Mouse (Mus musculus): ENCODE results near the gene Tmem50a. TPM values are rescaled to one million over a fixed set of nuclear protein-coding genes. Genes with fewer than 3 reads are reported as not detected.
A peak's percentile ranks its signal among the peaks of the same experiment; 100 is the strongest.

Tmem50a gene
- polyA plus RNA-seq, 2 experiments: 44.2 to 65.1 TPM

DNA sequence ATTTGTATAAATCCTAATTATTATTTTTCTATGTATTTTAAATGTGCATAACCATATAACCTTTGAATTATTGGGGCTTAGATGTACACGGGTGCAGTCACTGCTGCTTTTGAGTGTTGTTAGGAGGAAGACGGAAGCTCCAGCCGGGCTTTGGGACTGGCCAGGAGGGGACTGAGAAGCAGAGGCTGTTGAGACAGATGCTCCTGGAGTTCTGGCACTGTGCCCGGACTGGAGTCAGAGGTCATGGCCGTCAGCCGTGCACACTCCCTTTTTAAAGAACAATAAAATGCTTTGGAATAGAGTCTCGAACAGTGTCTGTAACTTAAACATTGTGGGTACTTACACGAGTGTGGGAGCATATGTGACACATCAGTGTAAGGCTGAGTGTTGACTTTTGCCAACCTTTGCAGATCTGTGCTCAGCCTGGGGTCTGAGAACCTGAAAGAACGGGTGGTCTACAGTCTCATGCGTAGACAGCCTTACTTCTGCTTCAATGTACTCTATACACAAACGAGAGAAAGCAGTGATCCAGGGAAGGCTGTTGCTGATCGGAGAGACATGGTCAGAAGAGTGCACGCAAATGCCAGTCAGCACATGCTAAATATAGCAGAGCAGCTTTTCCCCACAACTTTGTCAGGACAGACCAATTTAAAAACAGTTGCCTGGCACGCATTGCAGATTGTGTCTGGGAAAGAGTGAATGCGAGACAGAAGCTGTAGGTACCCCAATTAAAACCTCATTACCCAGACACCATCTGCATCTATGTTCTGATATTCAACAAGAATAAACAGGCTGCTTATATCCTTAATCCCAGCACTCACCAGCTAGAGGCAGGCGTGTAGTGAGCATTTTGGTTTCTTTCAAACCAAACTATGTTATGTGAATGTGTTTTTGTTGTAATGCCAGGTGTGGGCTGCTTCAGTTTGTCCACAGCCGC, 22.7 kb upstream of the Tmem50a start:
- Histone ChIP-seq H3K9me3 (ENCODE audit: control insufficient read depth, low read length) (no peaks in the 10 kb centered on the region), H3K27ac (no peak overlapping the region), H3K4me1 (replicated peaks; ENCODE audit: control insufficient read depth in 2 of 2, insufficient read depth in 2 of 2, low read length in 1 of 2) (no peaks in the 10 kb centered on the region), H3K4me3 (ENCODE audit: insufficient read depth in 1 of 2, low read depth in 2 of 2, low read length in 2 of 2) (no peak overlapping the region), H3K27me3 (ENCODE audit: control insufficient read depth, insufficient read depth, low read length) (no peaks in the 10 kb centered on the region), H3K9ac (replicated peaks) (no peak overlapping the region), H3K4me2 (ENCODE audit: low read depth) (no peak overlapping the region), H3K36me3 (replicated peaks; ENCODE audit: control insufficient read depth, insufficient read depth, low read depth) (peaks cover 51% of the 10 kb centered on the region)
- no peak for TF ChIP-seq CTCF (IDR thresholded peaks at IDR 0.05; ENCODE audit: low read depth)
- no peak for TF ChIP-seq EP300 (IDR thresholded peaks at IDR 0.05; ENCODE audit: low read depth)
- ATAC-seq (ENCODE audit: insufficient read depth) (no peak), DNase-seq (ENCODE audit: low read depth in 3 of 3, low spot score in 3 of 3) (no peak)
- WGBS (ENCODE audit: insufficient replicate concordance): 74% methylated on average over 17 of the region's 17 CpGs

- DNase-seq (ENCODE audit: low read depth in 3 of 3, low spot score in 3 of 3): peak; percentile 95 to 97 (median 96)
- Histone ChIP-seq H3K4me3 (ENCODE audit: insufficient read depth in 1 of 2, low read depth in 2 of 2, low read length in 2 of 2) (peak within 1 kb of the TSS; percentile 83 to 88), H3K27ac (peak within 1 kb of the TSS; percentile 89), H3K9ac (replicated peaks) (peak within 1 kb of the TSS; percentile 93), H3K4me2 (ENCODE audit: low read depth) (peak within 1 kb of the TSS; percentile 81), H3K4me1 (replicated peaks; ENCODE audit: control insufficient read depth in 2 of 2, insufficient read depth in 2 of 2, low read length in 1 of 2) (peaks cover 13 to 16% of the 10 kb centered on the region in 2 experiments), H3K27me3 (ENCODE audit: control insufficient read depth, insufficient read depth, low read length) (no peaks in the 10 kb centered on the region), H3K36me3 (replicated peaks; ENCODE audit: control insufficient read depth, insufficient read depth, low read depth) (peaks cover 70% of the 10 kb centered on the region), H3K9me3 (ENCODE audit: control insufficient read depth, low read length) (no peaks in the 10 kb centered on the region)
- WGBS (ENCODE audit: insufficient replicate concordance): under 1% methylated on average over 68 of the region's 68 CpGs
- TF ChIP-seq CTCF (IDR thresholded peaks at IDR 0.05; ENCODE audit: low read depth): no peak
- no peak for TF ChIP-seq EP300 (IDR thresholded peaks at IDR 0.05; ENCODE audit: low read depth)
- peak; percentile 95 for ATAC-seq (ENCODE audit: insufficient read depth)
These were observed 16.1 kb upstream of the Tmem50a start, which contains the start of gene Syf2 for GRCm38 (mm10) chr4:134930684-134931481. Syf2 (plus strand) TSS chr4:134930898.

DNA sequence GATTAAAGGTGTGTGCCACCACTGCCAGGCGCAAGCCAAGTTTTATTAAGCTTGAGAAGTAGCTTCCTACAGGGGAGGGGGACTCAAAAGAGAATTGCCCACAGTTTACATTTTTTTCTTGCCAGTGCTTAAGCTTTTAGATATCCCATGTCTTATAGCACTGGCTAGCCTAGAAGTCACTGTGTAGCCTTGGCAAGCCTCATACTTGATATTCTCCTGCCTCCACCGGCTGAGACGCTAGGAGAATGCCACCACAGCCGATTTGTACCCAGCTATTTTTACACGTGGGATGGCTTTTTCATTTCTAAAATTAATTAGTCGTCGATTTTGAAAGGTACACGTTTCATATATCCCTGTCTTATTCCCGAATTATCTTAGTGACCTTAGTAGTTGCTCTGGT, 15.4 kb upstream of the Tmem50a start:
- 27% methylated on average over 9 of the region's 9 CpGs for WGBS (ENCODE audit: insufficient replicate concordance)
- H3K9me3 ChIP-seq (ENCODE audit: control insufficient read depth, low read length): no peaks in the 10 kb centered on the region
- peaks cover 70% of the 10 kb centered on the region for H3K36me3 ChIP-seq (replicated peaks; ENCODE audit: control insufficient read depth, insufficient read depth, low read depth)
- H3K27ac ChIP-seq: peak overlapping the region; percentile 89
- peak overlapping the region; percentile 81 for H3K4me2 ChIP-seq (ENCODE audit: low read depth)
- peaks cover 20 to 22% of the 10 kb centered on the region in 2 experiments for H3K4me1 ChIP-seq (replicated peaks; ENCODE audit: control insufficient read depth in 2 of 2, insufficient read depth in 2 of 2, low read length in 1 of 2)
- H3K27me3 ChIP-seq (ENCODE audit: control insufficient read depth, insufficient read depth, low read length): no peaks in the 10 kb centered on the region
- TF ChIP-seq CTCF (IDR thresholded peaks at IDR 0.05; ENCODE audit: low read depth) (no peak), EP300 (IDR thresholded peaks at IDR 0.05; ENCODE audit: low read depth) (no peak)
- peak overlapping the region; percentile 72 for H3K9ac ChIP-seq (replicated peaks)
- ATAC-seq (ENCODE audit: insufficient read depth) (peak; percentile 12; the same call in 1 of the 2 replicates), DNase-seq (ENCODE audit: low read depth in 3 of 3, low spot score in 3 of 3) (no peak)
- peak overlapping the region; percentile 55 to 88 for H3K4me3 ChIP-seq (ENCODE audit: insufficient read depth in 1 of 2, low read depth in 2 of 2, low read length in 2 of 2)

DNA sequence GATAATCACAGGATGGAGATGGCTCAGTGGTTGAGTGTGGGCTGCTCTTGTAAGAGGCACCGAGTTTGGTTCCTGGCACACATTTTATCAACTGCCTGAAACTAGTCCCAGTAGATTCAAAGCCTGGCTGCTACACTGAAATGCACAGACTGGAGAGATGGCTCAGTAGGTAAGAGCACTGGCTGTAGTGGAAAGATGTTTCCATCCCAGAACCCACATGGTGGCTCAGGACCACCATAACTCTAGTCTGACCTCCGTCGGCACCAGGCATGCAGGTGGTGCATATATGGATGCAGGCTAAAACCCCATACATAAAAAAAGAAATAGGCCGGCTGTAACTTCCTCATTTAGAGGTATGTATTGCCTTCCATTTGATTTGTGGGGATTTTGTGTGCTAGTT, 14.7 kb upstream of the Tmem50a start:
- WGBS (ENCODE audit: insufficient replicate concordance): 43% methylated on average over 4 of the region's 4 CpGs
- H3K4me1 ChIP-seq (replicated peaks; ENCODE audit: control insufficient read depth in 2 of 2, insufficient read depth in 2 of 2, low read length in 1 of 2): peaks cover 22 to 24% of the 10 kb centered on the region in 2 experiments
- no peaks in the 10 kb centered on the region for H3K9me3 ChIP-seq (ENCODE audit: control insufficient read depth, low read length)
- ATAC-seq (ENCODE audit: insufficient read depth) (no peak), DNase-seq (ENCODE audit: low read depth in 3 of 3, low spot score in 3 of 3) (no peak)
- TF ChIP-seq CTCF (IDR thresholded peaks at IDR 0.05; ENCODE audit: low read depth): no peak
- H3K36me3 ChIP-seq (replicated peaks; ENCODE audit: control insufficient read depth, insufficient read depth, low read depth): peaks cover 70% of the 10 kb centered on the region
- H3K4me3 ChIP-seq (ENCODE audit: insufficient read depth in 1 of 2, low read depth in 2 of 2, low read length in 2 of 2): no peak overlapping the region
- H3K4me2 ChIP-seq (ENCODE audit: low read depth): peak overlapping the region; percentile 81
- no peak overlapping the region for H3K9ac ChIP-seq (replicated peaks)
- H3K27me3 ChIP-seq (ENCODE audit: control insufficient read depth, insufficient read depth, low read length): no peaks in the 10 kb centered on the region
- H3K27ac ChIP-seq: peak overlapping the region; percentile 89

DNA sequence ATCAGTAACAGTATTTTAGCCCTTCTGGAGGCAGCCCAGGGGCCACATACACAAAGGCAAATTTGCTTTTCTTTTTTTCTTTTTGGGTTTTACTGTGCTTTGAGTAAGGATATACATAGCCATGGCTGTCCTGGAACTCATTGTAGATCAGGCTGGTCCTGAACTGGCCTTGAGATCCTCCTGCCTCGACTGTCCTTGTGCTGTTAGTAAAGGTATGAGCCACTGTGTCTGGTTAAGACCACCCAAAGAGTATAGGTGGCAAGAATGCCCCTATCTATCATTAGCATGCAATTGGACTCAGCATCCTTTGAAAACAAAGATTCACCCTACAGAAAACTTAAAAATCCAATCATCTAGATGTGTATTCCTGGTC, 13.6 kb upstream of the Tmem50a start:
- no peak for ATAC-seq (ENCODE audit: insufficient read depth)
- H3K36me3 ChIP-seq (replicated peaks; ENCODE audit: control insufficient read depth, insufficient read depth, low read depth): peaks cover 64% of the 10 kb centered on the region

More for the DNA sequence above, 13.6 kb upstream of the Tmem50a start:
- no peaks in the 10 kb centered on the region for H3K9me3 ChIP-seq (ENCODE audit: control insufficient read depth, low read length)
- H3K27me3 ChIP-seq (ENCODE audit: control insufficient read depth, insufficient read depth, low read length): no peaks in the 10 kb centered on the region
- DNase-seq (ENCODE audit: low read depth in 3 of 3, low spot score in 3 of 3): no peak
- H3K27ac ChIP-seq: no peak overlapping the region
- no peak overlapping the region for H3K9ac ChIP-seq (replicated peaks)
- WGBS (ENCODE audit: insufficient replicate concordance): 74% methylated on average over 1 of the region's 1 CpGs
- peaks cover 22 to 24% of the 10 kb centered on the region in 2 experiments for H3K4me1 ChIP-seq (replicated peaks; ENCODE audit: control insufficient read depth in 2 of 2, insufficient read depth in 2 of 2, low read length in 1 of 2)
- TF ChIP-seq EP300 (IDR thresholded peaks at IDR 0.05; ENCODE audit: low read depth): no peak
- no peak for TF ChIP-seq CTCF (IDR thresholded peaks at IDR 0.05; ENCODE audit: low read depth)
- no peak overlapping the region for H3K4me3 ChIP-seq (ENCODE audit: insufficient read depth in 1 of 2, low read depth in 2 of 2, low read length in 2 of 2)
- no peak overlapping the region for H3K4me2 ChIP-seq (ENCODE audit: low read depth)

Measured in liver, embryonic 14.5 days (tissue).